Mouse (Mus musculus) thymus, postnatal 14 days (tissue): ENCODE data around the gene Pcolce2.

ENCODE experiments used
- DNase-seq: peaks from one replicate; pipeline ENCODE4 v3.0.0; 2021

Pcolce2 gene

GRCm38 (mm10) chr9:95657941-95658340, 20.5 kb downstream of the Pcolce2 start:
- no peak for DNase-seq

- no peak for DNase-seq
Measured at GRCm38 (mm10) chr9:95664290-95664989, 27.0 kb downstream of the Pcolce2 start.

GRCm38 (mm10) chr9:95665835-95666234, 28.4 kb downstream of the Pcolce2 start:
- DNase-seq, result no peak

GRCm38 (mm10) chr9:95667836-95668235, 30.4 kb downstream of the Pcolce2 start:
- no peak for DNase-seq

- no peak for DNase-seq
Measured at GRCm38 (mm10) chr9:95668306-95668705, 30.9 kb downstream of the Pcolce2 start.

GRCm38 (mm10) chr9:95672331-95672730, 34.9 kb downstream of the Pcolce2 start:
- DNase-seq, result no peak

- DNase-seq, result no peak
Measured at GRCm38 (mm10) chr9:95672760-95673159, 35.4 kb downstream of the Pcolce2 start.

GRCm38 (mm10) chr9:95675064-95675699, 37.8 kb downstream of the Pcolce2 start:
- DNase-seq, result no peak

- no peak for DNase-seq
Measured at GRCm38 (mm10) chr9:95676021-95676420, 38.6 kb downstream of the Pcolce2 start.

- DNase-seq, result no peak
Measured at GRCm38 (mm10) chr9:95679966-95680365, 42.6 kb downstream of the Pcolce2 start.

- no peak for DNase-seq
Measured at GRCm38 (mm10) chr9:95680691-95681090, 43.3 kb downstream of the Pcolce2 start.

GRCm38 (mm10) chr9:95685660-95686440, 48.4 kb downstream of the Pcolce2 start:
- DNase-seq, result no peak

GRCm38 (mm10) chr9:95688064-95688463, 50.7 kb downstream of the Pcolce2 start:
- no peak for DNase-seq

GRCm38 (mm10) chr9:95692823-95693222, 55.4 kb downstream of the Pcolce2 start:
- no peak for DNase-seq

- DNase-seq, result no peak
Measured at GRCm38 (mm10) chr9:95693528-95694100, 56.2 kb downstream of the Pcolce2 start.

GRCm38 (mm10) chr9:95694526-95694925, 57.1 kb downstream of the Pcolce2 start:
- DNase-seq, result no peak

GRCm38 (mm10) chr9:95695023-95695422, 57.6 kb downstream of the Pcolce2 start:
- no peak for DNase-seq

GRCm38 (mm10) chr9:95696581-95696980, 59.2 kb downstream of the Pcolce2 start:
- no peak for DNase-seq

- peak; percentile 29 for DNase-seq
Measured at GRCm38 (mm10) chr9:95697808-95698207, 60.4 kb downstream of the Pcolce2 start.

- no peak for DNase-seq
Measured at GRCm38 (mm10) chr9:95699273-95699672, 61.9 kb downstream of the Pcolce2 start.

GRCm38 (mm10) chr9:95704078-95704477, 66.7 kb downstream of the Pcolce2 start:
- DNase-seq, result no peak

GRCm38 (mm10) chr9:95705371-95705770, 68.0 kb downstream of the Pcolce2 start:
- no peak for DNase-seq

GRCm38 (mm10) chr9:95708943-95709342, 71.5 kb downstream of the Pcolce2 start:
- DNase-seq, result no peak
